Mouse (Mus musculus) embryonic fibroblast, embryonic 13.5 days (primary cell): ENCODE results near the gene Ctnna2.

Experiments used
- CTCF ChIP-seq: IDR thresholded peaks from 2 replicates; pipeline ENCODE4 v1.5.1; 2011; ENCODE audit warnings: mild to moderate bottlenecking, control low read depth, low read length, moderate library complexity, borderline replicate concordance; ENCODE audit not compliant: insufficient read depth
- POLR2A ChIP-seq: IDR thresholded peaks from 2 replicates; pipeline ENCODE4 v1.6.1; 2011; ENCODE audit warnings: low read depth, mild to moderate bottlenecking, control low read depth, low read length, moderate library complexity

- no peak for TF ChIP-seq POLR2A
- no peak for TF ChIP-seq CTCF
Measured at GRCm38 (mm10) chr6:77628573-77629192, 350.8 kb downstream of the Ctnna2 start.
